Mouse (Mus musculus): ENCODE data around the gene Ctrl.
"Not testable (repeated sequence)": the region's sequence is repeated elsewhere in the genome, so short reads cannot be mapped to it uniquely, and the experiment has no call there.

Ctrl gene

DNA sequence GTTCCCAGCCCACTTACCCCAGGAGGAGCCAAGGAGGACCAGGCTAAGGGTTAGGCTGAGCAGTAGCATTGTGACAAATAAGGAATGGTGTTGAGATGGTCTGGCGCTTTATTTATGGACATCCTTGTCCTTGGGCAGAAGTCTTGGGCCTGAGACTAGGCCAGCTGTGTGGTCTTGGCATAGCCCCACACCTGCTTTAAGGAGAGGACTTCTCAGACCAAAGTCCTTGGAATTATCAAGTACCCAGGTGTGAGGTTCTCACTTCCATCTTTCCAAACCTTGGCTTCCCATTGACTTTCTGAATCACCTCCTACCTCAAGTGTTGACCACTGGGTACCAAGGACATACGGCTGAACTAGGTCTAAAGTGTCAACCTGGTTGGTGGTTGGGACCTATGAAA lies at the start of gene Ctrl:
Ctrl (minus strand) TSS at position 101 of the 400 bp plus-strand sequence.
- DNase-seq (ENCODE audit: low spot score in 2 of 2) = no peak

DNA sequence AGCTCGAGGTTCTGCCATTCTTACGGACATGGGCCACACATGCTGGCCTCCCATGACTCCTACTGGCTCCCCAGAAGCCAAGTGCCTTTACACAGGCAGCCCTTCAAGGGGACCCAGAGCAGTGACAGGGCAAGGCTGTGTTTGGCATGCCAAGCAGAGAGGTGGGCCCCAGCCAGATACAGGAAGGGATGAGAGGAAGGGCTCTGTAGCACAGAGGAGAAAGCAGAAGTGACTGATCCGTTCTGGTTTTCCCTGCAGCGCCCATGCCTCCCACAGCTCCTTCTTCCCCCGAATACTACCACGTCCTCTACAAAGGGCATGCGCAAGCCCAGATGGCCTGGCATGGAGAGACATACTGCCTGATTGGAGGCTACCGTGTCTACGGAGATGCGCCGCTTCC lies 49.7 kb upstream of the Ctrl start:
- DNase-seq (ENCODE audit: low spot score in 2 of 2) = not testable (repeated sequence)

DNA sequence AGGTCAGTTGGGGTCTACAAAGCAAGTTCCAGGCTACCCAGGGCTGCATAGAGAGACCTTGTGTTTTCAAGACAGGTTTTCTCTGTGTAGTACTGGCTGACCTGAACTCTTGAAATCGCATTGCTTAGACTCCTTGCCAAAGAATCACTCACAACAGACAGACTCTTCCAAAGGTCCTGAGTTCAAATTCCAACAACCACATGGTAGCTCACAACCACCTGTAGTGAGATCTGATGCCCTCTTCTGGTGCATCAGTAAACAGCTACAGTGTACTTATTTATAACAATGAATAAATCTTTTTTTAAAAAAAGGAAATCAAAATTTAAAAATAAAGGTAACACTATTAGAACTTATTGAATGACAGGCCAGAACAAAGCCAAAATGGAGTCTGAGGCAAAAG lies 47.5 kb upstream of the Ctrl start:
- no peak for DNase-seq (ENCODE audit: low spot score in 2 of 2)

DNA sequence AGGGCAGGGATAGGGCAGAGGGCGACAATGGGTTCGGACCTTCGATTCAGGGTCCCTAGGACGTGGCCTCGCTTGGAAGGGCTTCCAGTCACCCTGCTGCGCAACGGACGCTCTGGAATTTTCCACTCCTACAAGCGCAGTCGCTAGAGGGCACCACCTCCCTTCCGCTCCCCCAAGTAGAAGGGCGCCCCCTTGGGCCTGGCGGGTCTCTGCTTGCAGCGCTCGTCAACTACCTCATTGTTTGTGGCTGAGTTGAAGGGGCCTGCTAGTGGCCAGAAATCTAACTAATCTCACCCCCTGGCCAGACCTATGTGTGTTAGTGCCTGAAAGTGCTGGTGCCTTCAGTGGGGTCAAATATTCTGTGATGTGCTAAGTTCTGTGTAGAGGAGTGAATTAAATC lies 45.7 kb upstream of the Ctrl start, which contains the start of gene Dpep3:
Dpep3 (minus strand) TSS at position 105 of the 400 bp plus-strand sequence.
- no peak for DNase-seq (ENCODE audit: low spot score in 2 of 2)

DNA sequence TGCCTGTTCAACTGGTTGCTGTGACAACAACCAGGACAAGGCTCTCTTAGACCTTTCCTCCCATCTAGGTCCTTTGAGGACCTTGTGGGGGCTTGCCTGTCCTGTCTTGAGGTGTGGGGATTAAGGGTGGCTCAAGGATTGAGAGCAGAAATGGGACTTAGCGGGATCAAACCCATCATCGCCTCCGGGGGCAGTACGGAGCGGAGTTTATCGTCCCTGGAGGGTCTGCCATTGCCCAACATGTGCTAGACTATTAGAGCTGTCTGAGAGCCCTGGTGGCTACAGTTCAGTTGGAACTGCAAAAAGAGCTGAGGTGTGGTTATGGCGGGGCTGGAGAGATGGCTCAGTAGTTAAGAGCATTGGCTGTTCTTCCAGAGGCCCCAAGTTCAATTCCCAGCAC lies 41.7 kb upstream of the Ctrl start:
- DNase-seq (ENCODE audit: low spot score in 2 of 2) = no peak

DNA sequence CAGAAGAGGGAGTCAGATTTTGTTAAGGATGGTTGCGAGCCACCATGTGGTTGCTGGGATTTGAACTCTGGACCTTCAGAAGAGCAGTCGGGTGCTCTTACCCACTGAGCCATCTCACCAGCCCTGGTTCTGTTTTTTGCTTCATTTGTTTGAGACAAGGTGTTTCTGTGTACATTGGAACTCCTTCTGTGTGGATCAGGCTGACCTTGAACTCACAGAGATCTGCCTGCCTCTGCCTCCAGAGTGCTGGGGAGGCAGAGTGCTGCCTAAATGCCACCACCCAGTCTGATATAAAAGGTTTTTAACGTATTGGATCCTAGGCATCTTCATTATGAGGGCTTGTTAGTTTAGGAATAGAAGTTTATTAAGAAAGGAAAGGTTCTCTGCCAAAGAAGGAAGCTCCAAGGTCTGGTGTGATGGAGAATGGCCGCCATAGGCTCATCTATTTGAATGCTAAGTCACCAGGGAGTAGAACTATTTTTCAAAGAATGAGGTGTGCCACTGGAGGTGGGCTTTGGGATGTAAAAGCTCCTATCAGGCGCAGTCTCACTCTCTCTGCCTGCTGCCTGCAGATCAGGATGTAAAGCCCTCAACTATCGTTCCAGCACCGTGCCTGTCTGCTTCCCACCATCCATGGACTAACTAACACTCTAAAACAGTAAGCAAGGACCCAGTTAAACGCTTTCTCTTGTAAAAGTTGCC lies 37.5 kb upstream of the Ctrl start:
- no peak for DNase-seq (ENCODE audit: low spot score in 2 of 2)

DNA sequence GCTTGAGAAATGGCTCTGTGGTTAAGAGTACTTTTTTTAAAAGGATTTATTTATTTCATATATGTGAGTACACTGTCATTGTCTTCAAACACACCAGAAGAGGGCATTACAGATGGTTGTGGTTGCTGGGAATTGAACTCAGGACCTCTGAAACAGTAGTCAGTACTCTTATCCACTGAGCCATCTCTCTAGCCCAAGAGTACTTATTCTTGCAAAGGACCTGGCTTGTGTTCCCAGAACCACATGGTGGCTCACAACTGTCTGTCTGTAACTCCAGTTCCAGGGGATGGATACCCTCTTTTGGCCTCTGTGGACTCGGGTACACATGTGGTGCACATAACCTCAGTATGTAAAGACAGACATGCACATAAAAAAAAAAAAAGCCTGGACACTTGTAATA lies 35.7 kb upstream of the Ctrl start:
- no peak for DNase-seq (ENCODE audit: low spot score in 2 of 2)

DNA sequence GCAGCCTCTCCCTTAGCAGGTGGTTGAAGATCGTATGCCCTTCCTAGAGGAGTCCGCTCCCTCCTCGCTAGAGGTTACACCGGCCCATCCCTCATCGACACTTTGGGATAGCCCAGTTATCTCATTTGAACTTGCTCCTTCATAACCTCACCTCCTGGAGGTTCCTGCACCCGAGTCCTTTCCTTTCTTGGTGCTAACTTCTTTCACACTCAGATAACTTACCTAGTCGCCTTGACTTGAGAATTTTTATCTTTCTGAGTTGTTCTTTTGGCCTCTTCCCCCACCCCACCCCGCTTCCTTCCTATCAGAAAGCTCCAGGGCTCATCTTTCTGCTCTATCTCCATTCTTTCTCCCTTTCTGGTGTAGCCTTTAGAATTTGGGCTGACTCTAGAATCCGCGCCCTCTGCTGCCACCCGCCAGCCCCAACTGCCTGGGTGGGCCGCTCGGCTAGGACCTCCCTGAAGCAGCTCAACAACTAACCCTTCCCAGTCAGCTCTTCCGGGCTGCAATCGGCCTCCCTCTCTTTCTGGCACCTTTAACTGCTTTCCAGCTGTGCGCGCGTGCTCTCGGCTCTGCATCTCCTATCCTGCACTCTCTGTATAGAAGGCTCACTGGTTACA lies 33.1 kb upstream of the Ctrl start:
- no peak for DNase-seq (ENCODE audit: low spot score in 2 of 2)

DNA sequence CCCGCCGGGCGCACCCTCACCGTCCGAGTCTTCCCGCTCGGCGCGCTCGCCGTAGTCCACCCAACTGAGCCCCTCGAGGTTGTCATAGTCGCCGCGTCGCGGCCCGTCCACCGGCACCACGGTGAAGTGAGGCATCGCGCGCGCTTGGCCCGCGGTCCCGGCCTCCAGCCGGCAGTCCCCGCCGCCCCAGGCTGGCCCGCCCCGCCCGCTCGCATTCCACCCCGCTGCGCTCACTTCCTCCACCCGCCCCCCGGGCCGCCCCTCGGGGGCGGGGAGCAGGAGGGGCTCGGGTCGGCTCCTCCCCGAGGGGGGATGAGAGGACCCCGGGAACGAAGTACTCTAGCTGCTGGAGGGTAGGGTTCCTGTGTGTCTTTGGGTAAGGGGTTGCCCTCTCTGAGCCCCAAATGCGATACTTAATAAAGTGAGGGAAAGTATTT lies 32.3 kb upstream of the Ctrl start, which contains the start of gene Slc12a4:
Slc12a4 (minus strand) TSS at position 193 of the 437 bp plus-strand sequence.
- no peak for DNase-seq (ENCODE audit: low spot score in 2 of 2)

DNA sequence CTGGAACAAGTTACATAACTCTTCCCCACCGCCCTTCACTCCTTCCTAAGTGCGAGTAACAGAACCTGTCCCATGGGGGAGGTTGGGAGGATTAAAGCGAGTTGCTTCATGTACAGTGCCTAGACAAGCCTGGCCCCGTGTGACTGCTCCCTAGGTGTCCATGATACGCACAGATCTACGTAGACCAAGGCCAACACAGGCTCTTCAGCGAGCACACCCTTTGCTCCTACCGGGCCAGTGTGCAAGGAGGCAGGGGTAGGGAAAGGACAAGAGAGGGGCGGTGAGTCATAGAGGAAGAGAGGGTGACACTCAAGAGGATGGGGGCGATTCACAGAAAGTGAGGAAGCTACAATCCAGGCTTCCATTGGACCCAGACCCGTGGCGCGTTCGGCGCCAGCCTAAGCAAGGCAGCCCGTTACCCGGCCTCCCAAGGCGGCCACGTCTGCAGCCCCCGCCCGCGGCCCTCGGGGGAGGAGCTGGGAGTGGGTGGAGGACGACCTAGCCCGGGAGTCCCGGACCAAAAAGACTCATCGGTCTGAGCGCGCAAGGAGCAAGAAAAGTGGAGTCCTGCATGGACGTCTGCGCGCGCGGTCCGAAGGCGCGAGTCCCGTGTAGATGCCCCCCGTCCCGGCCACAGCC lies 31.7 kb upstream of the Ctrl start:
- no peak for DNase-seq (ENCODE audit: low spot score in 2 of 2)

DNA sequence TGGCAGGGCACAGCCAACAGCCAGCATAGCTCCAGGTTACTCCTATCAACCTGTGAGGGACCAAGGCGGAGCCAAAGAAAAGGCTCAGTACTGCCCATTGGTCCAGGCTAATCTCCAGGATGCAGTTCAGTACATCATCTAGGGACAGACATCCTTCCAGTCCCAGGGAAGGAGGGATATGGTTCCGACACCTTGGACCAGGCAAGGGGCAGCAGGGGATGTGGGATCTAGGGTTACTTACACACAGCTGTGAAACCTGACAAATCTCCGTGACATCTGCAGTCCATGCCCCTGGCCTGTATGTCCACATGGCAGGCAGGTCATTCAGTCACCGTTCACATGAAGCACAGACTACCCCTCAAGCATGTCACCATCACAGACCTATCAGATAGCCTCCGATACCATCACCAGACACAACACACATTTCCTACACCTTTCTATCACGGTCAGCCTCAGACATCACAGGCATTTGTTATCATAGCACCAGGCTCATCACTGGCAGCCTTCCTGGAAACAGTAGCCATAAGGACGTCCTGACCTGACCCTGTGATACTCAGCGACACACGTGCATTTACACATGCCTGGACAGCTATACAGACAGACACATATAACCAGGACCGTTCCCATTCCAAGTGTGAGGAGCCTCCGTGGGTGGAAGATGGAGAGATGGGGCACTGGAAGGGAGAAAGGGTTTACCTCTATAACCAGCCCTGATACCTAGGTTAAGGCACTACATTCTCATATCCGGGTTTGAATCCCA lies 31.0 kb upstream of the Ctrl start:
- DNase-seq (ENCODE audit: low spot score in 2 of 2) = no peak

DNA sequence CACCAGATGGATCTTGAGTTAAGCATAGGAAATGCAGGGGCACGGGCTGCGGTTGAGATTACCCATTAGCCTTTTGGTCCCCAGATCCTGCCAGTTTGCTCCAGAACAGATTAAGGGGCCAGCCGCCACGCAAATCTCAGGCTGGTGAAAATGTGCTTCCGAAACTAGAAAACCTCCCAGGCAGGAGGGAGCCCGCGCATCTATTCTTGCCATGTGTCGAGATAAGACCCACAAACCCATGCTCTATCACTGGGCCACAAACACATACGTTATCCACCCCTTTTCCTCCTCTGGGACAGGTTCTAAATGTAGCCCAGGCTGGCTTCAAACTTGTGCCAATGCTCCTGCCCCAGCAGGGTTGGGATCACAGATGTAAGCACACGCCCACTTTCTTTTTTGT lies 27.9 kb upstream of the Ctrl start:
- DNase-seq (ENCODE audit: low spot score in 2 of 2) = no peak

DNA sequence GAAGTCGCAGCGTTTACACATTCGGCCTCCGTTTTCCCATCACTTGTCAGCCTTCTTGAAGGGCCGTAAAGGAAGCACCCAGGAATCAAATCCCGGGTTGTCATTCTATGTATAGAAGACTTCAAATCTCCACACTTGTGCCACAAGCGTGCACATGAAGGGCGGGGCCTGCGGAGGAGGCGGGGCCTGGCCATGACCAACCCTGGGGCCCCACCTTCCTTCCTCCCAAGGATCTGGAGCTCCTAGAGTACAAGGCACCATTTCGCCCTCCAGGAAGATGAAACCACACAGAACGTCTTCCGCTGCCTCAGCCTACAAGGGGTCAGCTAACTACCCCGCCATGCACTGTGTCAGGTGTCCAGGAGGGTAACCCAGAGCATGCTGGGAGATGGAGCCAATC lies 27.4 kb upstream of the Ctrl start:
- DNase-seq (ENCODE audit: low spot score in 2 of 2) = no peak

DNA sequence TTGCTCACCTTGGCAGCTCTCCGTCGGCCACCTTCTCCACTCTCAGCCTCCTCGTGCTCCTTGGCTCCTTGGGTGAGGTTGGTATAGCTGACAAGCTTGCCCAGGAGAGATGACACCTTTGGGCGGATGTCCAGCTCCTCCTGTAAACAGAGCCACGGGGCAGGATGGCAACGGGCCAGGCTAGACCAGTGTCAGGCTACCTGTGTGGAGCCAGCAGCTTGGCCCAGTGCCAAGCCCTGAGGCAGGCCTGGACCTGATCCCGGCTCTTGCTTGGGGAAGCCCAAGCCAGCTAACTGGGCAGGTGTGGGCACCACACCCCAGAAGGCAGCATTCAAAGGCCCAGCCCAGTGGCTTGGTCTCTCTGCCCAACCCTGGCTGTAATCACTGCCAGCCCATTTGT lies 25.7 kb upstream of the Ctrl start:
- DNase-seq (ENCODE audit: low spot score in 2 of 2) = no peak

DNA sequence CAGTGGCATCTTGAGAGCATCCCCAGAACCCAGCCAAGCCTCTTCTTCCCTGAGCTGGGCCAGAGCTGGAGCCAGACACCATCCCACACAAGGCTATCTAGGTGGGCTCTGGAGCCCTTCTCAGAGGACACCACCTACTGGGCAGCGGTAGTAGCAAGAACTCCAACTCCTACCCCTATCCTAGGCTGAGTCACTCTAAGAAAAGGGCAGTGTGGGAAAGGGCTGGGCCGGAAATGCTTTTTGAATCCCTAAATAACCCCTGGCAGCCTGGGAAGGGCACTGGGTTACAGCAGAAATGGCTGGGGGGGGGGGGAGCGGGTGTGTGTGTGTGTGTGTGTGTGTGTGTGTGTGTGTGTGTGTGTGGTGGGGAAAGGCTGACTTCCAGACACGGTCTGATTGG lies 24.2 kb upstream of the Ctrl start:
- no peak for DNase-seq (ENCODE audit: low spot score in 2 of 2)

DNA sequence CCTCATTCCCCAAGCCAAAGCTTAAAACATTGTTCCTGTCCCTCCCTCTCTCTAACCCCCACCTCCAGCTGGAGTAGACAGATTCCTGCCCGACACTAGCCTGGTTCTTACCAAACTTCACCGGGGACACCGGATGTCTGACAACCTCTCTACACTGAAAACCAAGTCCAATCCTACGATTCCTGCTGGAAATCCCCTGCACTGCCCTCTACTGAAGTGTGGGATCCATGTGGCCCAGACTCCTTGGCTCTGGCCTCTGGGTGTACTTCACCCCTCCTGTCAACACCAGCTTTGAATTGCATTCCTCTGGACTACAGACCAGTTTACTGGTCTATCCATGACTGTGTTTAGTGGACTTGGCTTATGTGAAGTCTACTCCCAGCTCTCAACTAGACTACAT lies 22.9 kb upstream of the Ctrl start:
- DNase-seq (ENCODE audit: low spot score in 2 of 2) = no peak

DNA sequence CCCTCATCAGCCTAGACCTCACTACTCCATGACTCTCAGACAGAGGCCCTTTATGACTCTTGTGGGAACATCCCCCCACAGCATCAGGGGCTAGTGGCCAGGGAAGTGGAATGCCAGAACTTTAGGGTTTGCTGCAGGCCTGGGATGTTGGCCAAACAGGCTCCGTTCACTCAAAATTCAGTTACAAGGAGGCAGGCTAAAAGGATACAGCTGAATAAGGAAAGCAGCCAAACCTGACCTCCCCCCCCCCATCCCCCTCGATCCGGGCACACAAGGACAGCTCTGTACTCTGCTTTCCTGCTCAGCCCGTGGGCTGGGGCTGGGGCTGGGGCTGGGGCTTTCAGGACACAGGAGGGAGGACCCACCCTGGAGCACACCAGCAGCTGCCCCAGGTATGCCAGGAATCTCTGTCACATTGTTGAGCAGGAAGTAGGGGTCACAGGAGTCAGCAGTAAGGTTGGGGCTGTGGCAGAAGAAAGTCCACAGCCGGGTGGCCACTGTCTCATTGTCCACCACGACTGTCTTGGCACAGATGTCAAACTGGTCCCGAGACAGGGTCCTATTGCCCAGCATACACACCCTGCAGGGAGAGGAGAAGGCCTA lies 17.5 kb upstream of the Ctrl start:
- peak in 1 of 2 experiments; percentile 43 for DNase-seq (ENCODE audit: low spot score in 2 of 2)

DNA sequence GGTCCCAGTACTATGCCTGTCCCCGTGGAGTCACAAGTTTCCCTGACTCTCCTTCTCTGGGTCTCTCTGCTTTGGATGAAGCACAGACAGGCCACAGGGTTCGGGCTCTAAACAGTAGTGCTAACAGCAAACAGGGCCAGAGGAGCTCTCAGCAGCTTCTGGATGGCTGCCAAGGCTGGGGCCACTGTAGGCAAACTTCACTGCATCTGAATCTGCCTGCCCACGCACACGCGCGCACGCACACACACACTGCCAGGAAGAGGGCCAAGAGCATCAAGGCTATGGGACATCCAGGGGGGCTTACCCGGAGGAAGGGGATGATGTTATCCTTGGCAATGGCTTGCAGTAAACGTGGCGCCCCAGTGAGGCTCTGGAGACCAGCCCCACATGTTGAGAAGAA lies 15.7 kb upstream of the Ctrl start:
- peak in 1 of 2 experiments; percentile 60 for DNase-seq (ENCODE audit: low spot score in 2 of 2)

DNA sequence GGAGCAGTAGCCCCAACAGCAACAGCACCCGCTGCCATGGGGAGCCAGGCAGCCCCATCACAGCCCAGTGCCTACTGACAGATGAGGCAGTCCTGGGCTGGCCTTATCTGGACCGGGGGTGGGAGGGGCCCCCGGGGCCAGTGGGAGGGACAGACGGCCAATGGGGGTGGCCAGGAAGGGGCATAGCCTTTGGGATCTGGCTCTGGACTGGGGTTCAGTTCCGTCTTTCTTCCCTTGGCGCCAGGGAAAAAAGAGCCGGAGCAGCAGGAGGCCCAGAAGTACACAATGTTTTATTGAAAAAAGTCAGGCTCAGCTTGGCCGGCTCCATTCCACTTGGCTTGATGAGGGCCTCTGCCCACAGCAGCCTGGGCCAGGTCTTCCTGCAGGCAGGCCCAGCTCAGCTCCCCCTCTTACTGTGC lies 9.7 kb upstream of the Ctrl start, which contains the start of gene Lcat:
Lcat (minus strand) TSS at position 62 of the 419 bp plus-strand sequence.
- no peak for DNase-seq (ENCODE audit: low spot score in 2 of 2)

DNA sequence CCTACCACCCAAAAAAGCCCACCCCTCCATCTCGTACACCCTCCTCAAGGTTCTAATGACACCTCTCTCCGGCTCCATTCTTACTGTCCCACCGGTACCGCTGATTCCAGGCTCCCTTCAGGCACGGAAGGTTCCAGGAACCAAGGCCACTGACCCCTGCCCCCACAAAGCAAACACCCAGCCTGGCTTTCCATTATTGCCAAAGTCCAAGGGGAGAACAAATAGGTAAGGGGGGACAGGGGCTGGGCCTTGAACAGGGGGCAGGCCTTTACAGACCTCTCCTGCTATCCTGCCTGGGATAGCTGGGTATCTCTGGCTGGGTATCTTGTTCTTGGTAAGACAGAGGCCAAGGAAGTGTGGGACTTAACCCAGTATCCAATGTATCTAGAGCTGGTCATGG lies 8.9 kb upstream of the Ctrl start:
- no peak for DNase-seq (ENCODE audit: low spot score in 2 of 2)

DNA sequence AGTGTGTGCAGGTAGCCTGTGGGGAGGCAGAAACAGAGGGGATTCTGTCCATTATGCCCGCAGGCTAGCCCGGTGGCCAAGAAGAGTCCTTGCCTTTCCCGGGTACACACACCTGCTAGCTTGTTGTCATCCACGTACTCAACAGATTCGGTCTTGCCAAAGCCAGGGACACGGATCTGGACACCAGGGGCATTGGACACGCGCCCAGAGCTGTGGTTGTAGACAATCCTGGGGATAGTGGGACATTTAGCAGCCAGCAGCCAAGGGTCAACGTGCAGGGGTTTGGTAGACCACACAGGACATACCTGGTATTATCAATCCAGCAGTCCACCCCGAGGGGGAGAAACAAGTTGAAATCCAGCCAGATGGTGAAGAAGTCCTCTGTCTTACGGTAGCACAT lies 8.4 kb upstream of the Ctrl start:
- DNase-seq (ENCODE audit: low spot score in 2 of 2) = no peak

DNA sequence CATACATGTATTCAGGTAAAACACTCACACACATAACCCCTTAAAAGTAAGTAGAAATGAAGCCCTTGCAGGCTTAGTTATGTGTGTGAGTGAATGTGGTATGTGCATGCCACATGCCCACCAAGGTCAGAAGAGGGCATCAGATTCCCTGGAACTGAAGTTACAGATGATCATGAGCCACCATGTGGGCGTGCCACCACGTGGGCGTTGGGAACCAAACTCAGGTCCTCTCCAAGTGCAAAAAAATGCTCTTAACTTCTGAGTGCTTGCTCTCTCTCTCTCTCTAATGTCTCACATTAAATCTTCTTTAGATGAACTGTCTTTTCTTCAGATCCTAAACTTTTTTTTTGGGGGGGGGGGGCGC lies 4.6 kb upstream of the Ctrl start, which contains the start of gene Psmb10:
Psmb10 (minus strand) TSS at position 139 of the 364 bp plus-strand sequence.
- no peak for DNase-seq (ENCODE audit: low spot score in 2 of 2)

Measured in frontal cortex, postnatal 14 days (tissue).